Mouse (Mus musculus) gastrocnemius, postnatal 14 days (tissue): ENCODE data around the gene Prrx2. TPM values are rescaled to one million over a fixed set of nuclear protein-coding genes. Genes with fewer than 3 reads are reported as not detected.
"Not testable (repeated sequence)": the region's sequence is repeated elsewhere in the genome, so short reads cannot be mapped to it uniquely, and the experiment has no call there.

Experiments
- DNase-seq: peaks from one replicate; pipeline ENCODE4 v3.0.0; 2021; ENCODE audit warnings: mixed read lengths
- intact Hi-C: fragments of 180-260 bp; cut with DNase I; formaldehyde crosslinking; loops from one replicate; pipeline ENCODE4 v1.15.1; 2025; ENCODE audit warnings: low total_unique reads
- total RNA-seq, 2 experiments: library from RNA; stranded (reverse); gene quantifications; 2 replicates each; pipeline ENCODE4 v1.2.3; 2021

The Prrx2 gene
- total RNA-seq, 2 experiments from 2014 or later, result 2.0 to 3.5 TPM

- intact Hi-C loops, result no loop called here
- no peak for DNase-seq
These were observed 67.5 kb downstream of the Prrx2 start for GRCm38 (mm10) chr2:30902256-30902655.

GRCm38 (mm10) chr2:30902726-30903722, 68.3 kb downstream of the Prrx2 start:
- peak; percentile 54 for DNase-seq
- intact Hi-C loops, result no loop called here

- intact Hi-C loops, result no loop called here
- DNase-seq, result no peak
These were observed 69.5 kb downstream of the Prrx2 start for GRCm38 (mm10) chr2:30904231-30904630.

GRCm38 (mm10) chr2:30904991-30905390, 70.2 kb downstream of the Prrx2 start:
- no peak for DNase-seq
- intact Hi-C loops, result no loop called here

DNA sequence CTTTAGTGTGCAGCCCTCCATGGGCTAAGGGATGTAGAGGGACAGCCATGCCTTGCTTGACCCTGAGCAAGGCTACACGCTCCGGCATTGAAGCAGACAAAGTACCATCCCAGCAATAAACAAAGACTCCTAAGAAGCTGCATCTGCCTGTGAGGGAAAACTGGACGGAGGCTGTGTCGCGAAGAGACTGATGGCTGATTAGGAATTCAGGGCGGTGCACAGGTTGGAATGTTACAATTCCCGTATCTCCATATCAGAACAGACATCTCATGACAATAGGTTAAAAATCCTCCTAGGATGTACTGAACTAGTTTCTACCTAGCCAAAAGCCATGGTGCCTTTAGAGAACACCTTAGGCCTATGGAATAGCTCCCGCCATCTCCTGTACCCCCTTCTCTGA, 71.1 kb downstream of the Prrx2 start:
- no peak for DNase-seq
- intact Hi-C loops, result no loop called here

DNA sequence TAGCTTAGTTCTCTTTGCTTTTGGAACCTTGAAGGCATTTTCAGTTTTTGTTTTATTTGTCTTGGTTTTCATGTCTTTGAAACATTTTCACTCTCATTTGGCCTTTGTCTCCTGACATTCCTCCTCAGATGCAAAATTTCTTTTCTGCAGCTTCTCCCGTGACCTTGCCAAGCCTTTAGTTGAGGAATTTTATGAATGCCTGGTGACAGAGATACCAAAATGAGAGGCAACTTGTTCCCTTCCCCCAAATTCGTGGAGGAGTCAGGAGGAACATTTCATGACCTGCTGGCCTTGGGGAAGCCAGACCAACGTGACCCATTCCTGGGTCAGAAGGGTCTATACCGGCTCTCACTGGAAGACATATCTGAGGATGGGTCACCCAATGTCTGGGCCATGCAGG, 71.9 kb downstream of the Prrx2 start:
- intact Hi-C loops, result no loop called here
- no peak for DNase-seq

- DNase-seq, result peak; percentile 81
- intact Hi-C loops, result no loop called here
These were observed 77.6 kb downstream of the Prrx2 start for GRCm38 (mm10) chr2:30912291-30912773.

DNA sequence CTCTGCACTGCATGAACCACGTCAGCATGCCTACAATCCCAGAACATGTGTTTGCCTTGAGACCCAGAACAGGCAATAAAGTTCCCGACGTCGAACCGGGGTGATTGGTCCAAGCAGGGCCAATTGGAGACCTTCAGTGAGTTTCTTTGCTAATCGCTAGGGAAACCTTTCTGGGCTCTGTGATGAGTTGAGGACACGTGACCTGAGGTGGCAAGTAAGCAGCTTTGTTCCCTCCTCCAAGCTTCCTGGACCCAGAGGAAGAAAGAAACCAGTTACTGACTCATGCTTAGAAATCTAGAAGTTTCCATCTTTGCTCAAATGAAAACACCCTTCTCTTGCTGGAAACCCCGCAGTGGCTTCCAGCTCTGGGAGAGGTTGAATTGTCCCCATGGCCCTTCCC, 78.2 kb downstream of the Prrx2 start:
- no peak for DNase-seq
- intact Hi-C loops, result no loop called here

DNA sequence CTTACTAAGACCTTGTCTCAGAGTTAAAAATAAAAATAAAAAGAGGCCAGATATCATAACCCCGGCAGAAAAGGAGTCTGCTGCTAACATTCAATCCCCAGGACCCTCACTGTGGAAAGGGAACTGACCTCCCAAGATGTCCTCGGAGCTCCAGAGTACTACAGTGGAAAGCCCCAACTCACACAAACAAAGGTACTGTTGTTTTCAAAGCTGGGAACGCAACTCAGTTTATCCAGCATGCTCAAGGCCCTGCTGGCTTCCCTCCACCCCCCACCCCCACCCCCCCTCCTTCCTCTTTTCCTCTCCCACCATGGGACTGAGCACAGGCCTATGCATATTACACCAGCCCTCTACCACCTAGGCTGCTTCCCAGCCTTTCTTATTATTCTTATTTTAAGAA, 80.1 kb downstream of the Prrx2 start:
- no peak for DNase-seq
- intact Hi-C loops, result no loop called here

GRCm38 (mm10) chr2:30915376-30915775, 80.6 kb downstream of the Prrx2 start:
- intact Hi-C loops, result no loop called here
- no peak for DNase-seq

DNA sequence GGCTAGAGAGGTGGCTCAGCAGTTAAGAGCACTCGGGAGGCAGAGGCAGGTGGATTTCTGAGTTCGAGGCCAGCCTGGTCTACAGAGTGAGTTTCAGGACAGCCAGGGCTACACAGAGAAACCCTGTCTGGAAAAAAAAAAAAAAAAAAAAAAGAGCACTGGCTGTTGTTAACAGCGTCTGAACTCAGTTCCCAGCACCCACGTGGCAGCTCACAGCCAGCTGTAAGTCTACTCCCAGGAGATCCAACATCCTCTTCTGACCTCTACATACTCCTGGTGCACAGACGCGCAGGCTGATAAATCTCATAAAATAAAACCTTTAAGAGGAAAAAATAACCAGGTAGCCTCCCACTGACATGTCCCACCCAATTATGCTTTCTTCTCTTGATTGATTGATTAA, 81.2 kb downstream of the Prrx2 start:
- DNase-seq, intact Hi-C loops: not testable (repeated sequence)

DNA sequence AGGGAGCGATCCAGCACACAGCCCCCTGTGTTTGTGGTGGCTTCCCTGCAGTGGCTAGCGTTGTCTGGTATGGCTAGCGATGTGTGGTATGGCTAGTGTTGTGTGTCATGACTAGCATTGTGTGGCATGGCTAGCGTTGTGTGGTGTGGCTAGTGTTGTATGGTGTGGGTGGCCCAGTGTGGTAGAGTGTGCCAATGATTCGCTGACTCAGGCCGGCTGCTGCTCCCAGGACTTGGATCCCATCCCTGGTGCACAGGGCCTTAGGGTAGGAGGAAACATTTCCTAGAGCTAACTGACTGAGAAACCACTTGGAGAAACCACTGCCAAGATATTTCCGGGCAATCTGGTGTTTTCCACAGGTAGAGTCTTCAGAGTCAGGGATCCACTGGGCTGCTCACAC, 82.9 kb downstream of the Prrx2 start:
- intact Hi-C loops, result no loop called here
- DNase-seq, result no peak

- DNase-seq, result no peak
- intact Hi-C loops, result no loop called here
These were observed 83.4 kb downstream of the Prrx2 start for GRCm38 (mm10) chr2:30918126-30918525.

DNA sequence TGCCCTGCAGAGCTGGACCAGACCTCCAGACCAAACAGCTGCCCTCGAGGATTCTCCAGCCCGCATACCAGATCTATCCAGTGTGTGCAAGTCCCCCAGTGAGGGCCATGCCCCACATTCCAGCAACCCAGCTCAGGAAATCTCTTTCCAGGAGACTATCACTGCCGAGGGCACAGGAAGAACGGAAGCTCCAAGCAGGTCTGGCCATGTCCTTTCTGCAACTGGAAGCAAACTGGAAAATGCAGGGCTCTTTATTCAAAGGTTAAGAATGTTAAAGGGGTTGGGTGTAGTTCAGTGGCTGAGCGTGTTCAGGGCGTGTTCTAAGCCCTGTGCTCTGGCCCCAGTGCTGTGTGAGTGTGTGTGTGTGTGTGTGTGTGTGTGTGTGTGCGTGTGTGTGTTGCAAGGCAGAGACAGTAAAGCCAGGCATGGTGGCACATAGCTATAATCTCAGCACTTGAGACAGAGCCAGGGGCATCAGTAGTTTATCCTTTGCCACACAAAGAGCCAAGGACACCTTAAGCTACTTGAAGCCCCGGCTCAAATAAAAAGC, 84.1 kb downstream of the Prrx2 start:
- intact Hi-C loops, result no loop called here
- no peak for DNase-seq

DNA sequence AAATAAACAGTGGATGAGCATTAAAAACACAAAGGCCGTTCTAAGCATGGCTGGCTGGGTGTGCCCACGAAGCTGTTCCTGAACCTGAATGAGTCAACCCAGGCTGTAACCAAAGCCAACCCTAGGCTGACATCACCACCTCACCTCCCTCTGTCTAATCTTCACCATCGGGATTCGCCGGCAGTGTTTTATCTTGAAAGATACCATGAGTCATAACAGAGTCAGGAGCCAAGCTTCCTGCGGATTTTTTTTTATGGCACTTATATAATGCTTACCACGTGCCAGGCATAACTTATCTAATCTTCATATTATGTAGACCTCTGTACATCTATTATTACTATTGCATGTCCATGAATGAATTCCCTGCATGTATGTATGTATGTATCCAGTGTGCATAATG, 85.4 kb downstream of the Prrx2 start:
- no peak for DNase-seq
- intact Hi-C loops, result no loop called here

- intact Hi-C loops, result no loop called here
- DNase-seq, result no peak
These were observed 88.3 kb downstream of the Prrx2 start for GRCm38 (mm10) chr2:30923099-30923498.

DNA sequence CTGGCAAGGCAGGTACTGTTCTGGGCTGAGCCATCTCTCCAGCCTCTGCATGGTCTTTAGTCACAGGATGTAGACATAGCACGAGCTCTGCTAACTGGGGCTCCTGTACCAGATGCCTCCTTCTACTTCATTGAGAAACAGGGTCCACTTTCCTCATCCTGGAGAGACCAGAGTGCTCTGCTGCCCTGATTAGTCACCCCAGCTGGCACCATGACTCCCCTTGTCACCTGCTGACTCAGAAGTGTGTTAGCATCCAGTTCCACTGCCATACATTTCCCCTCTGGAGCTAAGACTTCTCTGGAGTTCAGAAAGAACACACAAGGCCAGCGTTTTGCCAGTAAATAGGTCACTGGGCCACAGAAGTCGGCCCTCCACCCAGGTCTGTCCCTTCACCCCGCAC, 90.4 kb downstream of the Prrx2 start:
- DNase-seq, result no peak
- intact Hi-C loops, result no loop called here

- no peak for DNase-seq
- intact Hi-C loops, result no loop called here
These were observed 91.6 kb downstream of the Prrx2 start for GRCm38 (mm10) chr2:30926381-30926780.

- intact Hi-C loops, result no loop called here
- DNase-seq, result no peak
These were observed 92.5 kb downstream of the Prrx2 start for GRCm38 (mm10) chr2:30927151-30927781.

- intact Hi-C loops, result no loop called here
- DNase-seq, result peak; percentile 84
These were observed 93.3 kb downstream of the Prrx2 start for GRCm38 (mm10) chr2:30927844-30928628.
